Mouse (Mus musculus): Measurements from ENCODE around the gene Hepacam. TPM values are rescaled to one million over a fixed set of nuclear protein-coding genes. Genes with fewer than 3 reads are reported as not detected.
A peak's percentile ranks its signal among the peaks of the same experiment; 100 is the strongest.

The Hepacam gene
- polyA plus RNA-seq, 1 experiment: 0.32 TPM

- TF ChIP-seq CTCF (IDR thresholded peaks at IDR 0.05; ENCODE audit: extremely low read depth, insufficient read length, insufficient replicate concordance, low read depth, low read length) (peak; percentile 53; the same call in 1 of the 2 replicates), POLR2A (IDR thresholded peaks at IDR 0.05; ENCODE audit: low read depth, low read length) (no peak)
- Histone ChIP-seq H3K27ac (ENCODE audit: insufficient read depth, low read depth, low read length) (no peak overlapping the region), H3K4me1 (ENCODE audit: control insufficient read depth, insufficient read depth, insufficient read length, low read length) (peaks cover 4% of the 10 kb centered on the region; the same call in 1 of the 2 replicates), H3K4me3 (ENCODE audit: low read depth, low read length) (peak overlapping the region; percentile 51), H3K27me3 (ENCODE audit: control insufficient read depth, insufficient read depth, low read length) (no peaks in the 10 kb centered on the region), H3K36me3 (ENCODE audit: control insufficient read depth, insufficient read depth, low read length) (no peaks in the 10 kb centered on the region)
- under 1% methylated on average over 27 of the region's 27 CpGs for WGBS
Observed at GRCm38 (mm10) chr9:37420676-37421075, 53.5 kb downstream of the Hepacam start.

- H3K27ac ChIP-seq (ENCODE audit: insufficient read depth, low read depth, low read length): no peak overlapping the region
Observed at GRCm38 (mm10) chr9:37421239-37421638, 54.1 kb downstream of the Hepacam start.

GRCm38 (mm10) chr9:37429326-37429725 lies 62.2 kb downstream of the Hepacam start:
- Histone ChIP-seq H3K27ac (ENCODE audit: insufficient read depth, low read depth, low read length) (no peak overlapping the region), H3K4me1 (ENCODE audit: control insufficient read depth, insufficient read depth, insufficient read length, low read length) (peaks cover 6% of the 10 kb centered on the region; the same call in 1 of the 2 replicates), H3K36me3 (ENCODE audit: control insufficient read depth, insufficient read depth, low read length) (no peaks in the 10 kb centered on the region), H3K27me3 (ENCODE audit: control insufficient read depth, insufficient read depth, low read length) (peaks cover 23% of the 10 kb centered on the region), H3K4me3 (ENCODE audit: low read depth, low read length) (no peak overlapping the region)
- TF ChIP-seq CTCF (IDR thresholded peaks at IDR 0.05; ENCODE audit: extremely low read depth, insufficient read length, insufficient replicate concordance, low read depth, low read length) (no peak), POLR2A (IDR thresholded peaks at IDR 0.05; ENCODE audit: low read depth, low read length) (no peak)
- 20% methylated on average over 26 of the region's 26 CpGs for WGBS

More at GRCm38 (mm10) chr9:37421239-37421638, 54.1 kb downstream of the Hepacam start:
- no peaks in the 10 kb centered on the region for H3K36me3 ChIP-seq (ENCODE audit: control insufficient read depth, insufficient read depth, low read length)
- 18% methylated on average over 12 of the region's 12 CpGs for WGBS
- no peaks in the 10 kb centered on the region for H3K27me3 ChIP-seq (ENCODE audit: control insufficient read depth, insufficient read depth, low read length)
- peaks cover 4% of the 10 kb centered on the region; the same call in 1 of the 2 replicates for H3K4me1 ChIP-seq (ENCODE audit: control insufficient read depth, insufficient read depth, insufficient read length, low read length)
- 0 out of 2 replicates have a peak overlapping the region, but pooled peaks have one; percentile 16 for H3K4me3 ChIP-seq (ENCODE audit: low read depth, low read length)
- no peak for TF ChIP-seq CTCF (IDR thresholded peaks at IDR 0.05; ENCODE audit: extremely low read depth, insufficient read length, insufficient replicate concordance, low read depth, low read length)

- Histone ChIP-seq H3K36me3 (ENCODE audit: control insufficient read depth, insufficient read depth, low read length) (no peaks in the 10 kb centered on the region), H3K4me1 (ENCODE audit: control insufficient read depth, insufficient read depth, insufficient read length, low read length) (peaks cover 6% of the 10 kb centered on the region; the same call in 1 of the 2 replicates), H3K27ac (ENCODE audit: insufficient read depth, low read depth, low read length) (no peak overlapping the region), H3K4me3 (ENCODE audit: low read depth, low read length) (peak overlapping the region; percentile 24; the same call in 1 of the 2 replicates), H3K27me3 (ENCODE audit: control insufficient read depth, insufficient read depth, low read length) (peaks cover 33% of the 10 kb centered on the region)
- 1% methylated on average over 12 of the region's 12 CpGs for WGBS
- TF ChIP-seq CTCF (IDR thresholded peaks at IDR 0.05; ENCODE audit: extremely low read depth, insufficient read length, insufficient replicate concordance, low read depth, low read length) (peak; percentile 88), POLR2A (IDR thresholded peaks at IDR 0.05; ENCODE audit: low read depth, low read length) (no peak)
Observed at GRCm38 (mm10) chr9:37430582-37430981, 63.4 kb downstream of the Hepacam start.

GRCm38 (mm10) chr9:37432026-37432666 lies 65.0 kb downstream of the Hepacam start:
- H3K27me3 ChIP-seq (ENCODE audit: control insufficient read depth, insufficient read depth, low read length): peaks cover 38% of the 10 kb centered on the region
- H3K36me3 ChIP-seq (ENCODE audit: control insufficient read depth, insufficient read depth, low read length): no peaks in the 10 kb centered on the region
- H3K4me1 ChIP-seq (ENCODE audit: control insufficient read depth, insufficient read depth, insufficient read length, low read length): peaks cover 6% of the 10 kb centered on the region; the same call in 1 of the 2 replicates
- H3K27ac ChIP-seq (ENCODE audit: insufficient read depth, low read depth, low read length): no peak overlapping the region
- TF ChIP-seq POLR2A (IDR thresholded peaks at IDR 0.05; ENCODE audit: low read depth, low read length) (no peak), CTCF (IDR thresholded peaks at IDR 0.05; ENCODE audit: extremely low read depth, insufficient read length, insufficient replicate concordance, low read depth, low read length) (peak; percentile 54; the same call in 1 of the 2 replicates)
- peak overlapping the region; percentile 43 for H3K4me3 ChIP-seq (ENCODE audit: low read depth, low read length)
- 2% methylated on average over 16 of the region's 17 CpGs for WGBS

GRCm38 (mm10) chr9:37432720-37433421 lies 65.7 kb downstream of the Hepacam start, which contains the start of gene Robo3:
TSS of gene Robo3 (minus strand) at chr9:37433246.
- peaks cover 38% of the 10 kb centered on the region for H3K27me3 ChIP-seq (ENCODE audit: control insufficient read depth, insufficient read depth, low read length)
- H3K4me1 ChIP-seq (ENCODE audit: control insufficient read depth, insufficient read depth, insufficient read length, low read length): peaks cover 6% of the 10 kb centered on the region; the same call in 1 of the 2 replicates
- TF ChIP-seq POLR2A (IDR thresholded peaks at IDR 0.05; ENCODE audit: low read depth, low read length): no peak
- TF ChIP-seq CTCF (IDR thresholded peaks at IDR 0.05; ENCODE audit: extremely low read depth, insufficient read length, insufficient replicate concordance, low read depth, low read length): no peak
- no peaks in the 10 kb centered on the region for H3K36me3 ChIP-seq (ENCODE audit: control insufficient read depth, insufficient read depth, low read length)
- peak within 1 kb of the TSS; percentile 43 for H3K4me3 ChIP-seq (ENCODE audit: low read depth, low read length)
- no peak within 1 kb of the TSS for H3K27ac ChIP-seq (ENCODE audit: insufficient read depth, low read depth, low read length)
- WGBS: 2% methylated on average over 40 of the region's 40 CpGs
